Mouse (Mus musculus) heart, embryonic 12.5 days (tissue): ENCODE data around the gene Mroh2a. TPM values are rescaled to one million over a fixed set of nuclear protein-coding genes. Genes with fewer than 3 reads are reported as not detected.

ENCODE experiments used
- ATAC-seq: fragments of 200-750 bp; cut with Nextera tagmentation; 2 replicates; pipeline ENCODE4 v1.8.0; 2017; ENCODE audit warnings: moderate TSS enrichment, moderate library complexity; ENCODE audit not compliant: insufficient number of reproducible peaks, low FRiP score
- H3K27ac ChIP-seq: fragments of 300-500 bp; sonication (generic); 2 replicates; pipeline ENCODE4 v1.5.1; 2016; ENCODE audit warnings: mild to moderate bottlenecking, moderate library complexity; ENCODE audit not compliant: poor library complexity, severe bottlenecking
- H3K27me3 ChIP-seq: fragments of 300-500 bp; sonication (generic); replicated peaks from 2 replicates; pipeline ENCODE4 v1.6.1; 2016; ENCODE audit warnings: mild to moderate bottlenecking, moderate library complexity
- H3K36me3 ChIP-seq: fragments of 300-500 bp; sonication (generic); 2 replicates; pipeline ENCODE4 v1.6.1; 2016; ENCODE audit warnings: mild to moderate bottlenecking, moderate library complexity
- H3K4me1 ChIP-seq: fragments of 300-500 bp; sonication (generic); replicated peaks from 2 replicates; pipeline ENCODE4 v1.6.1; 2016; ENCODE audit warnings: mild to moderate bottlenecking
- H3K4me2 ChIP-seq: fragments of 300-500 bp; sonication (generic); 2 replicates; pipeline ENCODE4 v1.6.1; 2016; ENCODE audit warnings: mild to moderate bottlenecking, moderate library complexity
- H3K4me3 ChIP-seq: fragments of 300-500 bp; sonication (generic); 2 replicates; pipeline ENCODE4 v1.5.1; 2016; ENCODE audit warnings: mild to moderate bottlenecking
- H3K9ac ChIP-seq: fragments of 300-500 bp; sonication (generic); 2 replicates; pipeline ENCODE4 v1.6.1; 2016; ENCODE audit warnings: mild to moderate bottlenecking, moderate library complexity
- H3K9me3 ChIP-seq: fragments of 300-500 bp; sonication (generic); replicated peaks from 2 replicates; pipeline ENCODE4 v1.6.1; 2016; ENCODE audit warnings: mild to moderate bottlenecking, moderate library complexity
- WGBS: fragments of 180-500 bp; shearing (Covaris S2); methylation state at CpG from one replicate; pipeline ENCODE4 v1.1.7; 2016; 5-methylcytosine and 5-hydroxymethylcytosine counted together
- polyA plus RNA-seq: library from polyadenylated mRNA; unstranded; fragments of >200 nt; fragmentation: Nextera tagmentation; extraction: Ambion mirVana; gene quantifications from 2 replicates; pipeline ENCODE4 v1.2.1, GENCODE M21; 2016

Gene Mroh2a
- 0.56 and 0.83 TPM in 2 replicates for polyA plus RNA-seq

- 0 out of 2 replicates have a peak, but pooled peaks have one; percentile 1 for ATAC-seq
- Histone ChIP-seq H3K4me3 (no peak within 1 kb of the TSS), H3K9ac (no peak within 1 kb of the TSS), H3K9me3 (peaks cover 63% of the 10 kb centered on the region), H3K4me2 (no peak within 1 kb of the TSS), H3K27ac (no peak within 1 kb of the TSS), H3K4me1 (no peaks in the 10 kb centered on the region), H3K36me3 (no peaks in the 10 kb centered on the region), H3K27me3 (no peaks in the 10 kb centered on the region)
- WGBS, result 46% methylated on average over 5 of the region's 5 CpGs
Observed at GRCm38 (mm10) chr1:88226670-88227379, at the start of gene Mroh2a. Mroh2a (plus strand) TSS chr1:88226986.

- H3K9me3 ChIP-seq, result peaks cover 17% of the 10 kb centered on the region
- WGBS, result 80% methylated on average over 1 of the region's 1 CpGs
- no peak for ATAC-seq
Observed at GRCm38 (mm10) chr1:88179657-88180056, 47.1 kb upstream of the Mroh2a start.

GRCm38 (mm10) chr1:88186325-88186935, 40.4 kb upstream of the Mroh2a start:
- no peak overlapping the region for H3K4me3 ChIP-seq
- no peaks in the 10 kb centered on the region for H3K9me3 ChIP-seq
- H3K27ac ChIP-seq, result no peak overlapping the region
- H3K4me1 ChIP-seq, result no peaks in the 10 kb centered on the region
- no peak overlapping the region for H3K4me2 ChIP-seq
- WGBS, result 79% methylated on average over 5 of the region's 5 CpGs
- H3K9ac ChIP-seq, result no peak overlapping the region
- ATAC-seq, result no peak
- no peaks in the 10 kb centered on the region for H3K27me3 ChIP-seq
- no peaks in the 10 kb centered on the region for H3K36me3 ChIP-seq

More at GRCm38 (mm10) chr1:88179657-88180056, 47.1 kb upstream of the Mroh2a start:
- Histone ChIP-seq H3K4me1 (no peaks in the 10 kb centered on the region), H3K27ac (no peak overlapping the region), H3K27me3 (no peaks in the 10 kb centered on the region), H3K4me3 (no peak overlapping the region), H3K9ac (no peak overlapping the region), H3K36me3 (no peaks in the 10 kb centered on the region), H3K4me2 (no peak overlapping the region)

- Histone ChIP-seq H3K9ac (no peak overlapping the region), H3K4me3 (no peak overlapping the region), H3K36me3 (no peaks in the 10 kb centered on the region), H3K9me3 (no peaks in the 10 kb centered on the region), H3K27me3 (no peaks in the 10 kb centered on the region), H3K27ac (no peak overlapping the region), H3K4me1 (no peaks in the 10 kb centered on the region), H3K4me2 (no peak overlapping the region)
- no peak for ATAC-seq
- 72% methylated on average over 3 of the region's 3 CpGs for WGBS
Observed at GRCm38 (mm10) chr1:88192136-88192535, 34.6 kb upstream of the Mroh2a start.

GRCm38 (mm10) chr1:88195687-88196086, 31.1 kb upstream of the Mroh2a start:
- H3K4me3 ChIP-seq, result no peak overlapping the region
- no peak overlapping the region for H3K27ac ChIP-seq
- 89% methylated on average over 1 of the region's 1 CpGs for WGBS
- no peaks in the 10 kb centered on the region for H3K36me3 ChIP-seq
- H3K4me1 ChIP-seq, result no peaks in the 10 kb centered on the region
- no peaks in the 10 kb centered on the region for H3K9me3 ChIP-seq
- ATAC-seq, result no peak
- H3K4me2 ChIP-seq, result no peak overlapping the region
- H3K27me3 ChIP-seq, result no peaks in the 10 kb centered on the region
- H3K9ac ChIP-seq, result no peak overlapping the region

GRCm38 (mm10) chr1:88197443-88197842, 29.3 kb upstream of the Mroh2a start:
- no peak overlapping the region for H3K4me3 ChIP-seq
- WGBS, result 69% methylated on average over 3 of the region's 3 CpGs

GRCm38 (mm10) chr1:88199996-88200395, 26.8 kb upstream of the Mroh2a start:
- Histone ChIP-seq H3K4me2 (no peak overlapping the region), H3K27ac (no peak overlapping the region), H3K27me3 (no peaks in the 10 kb centered on the region; the same call in 1 of the 2 replicates), H3K36me3 (no peaks in the 10 kb centered on the region), H3K9ac (no peak overlapping the region), H3K4me1 (no peaks in the 10 kb centered on the region), H3K9me3 (no peaks in the 10 kb centered on the region; the same call in 1 of the 2 replicates), H3K4me3 (no peak overlapping the region)
- 80% methylated on average over 2 of the region's 2 CpGs for WGBS
- ATAC-seq, result no peak

More at GRCm38 (mm10) chr1:88197443-88197842, 29.3 kb upstream of the Mroh2a start:
- Histone ChIP-seq H3K27me3 (no peaks in the 10 kb centered on the region; the same call in 1 of the 2 replicates), H3K9me3 (no peaks in the 10 kb centered on the region), H3K9ac (no peak overlapping the region), H3K27ac (no peak overlapping the region), H3K36me3 (no peaks in the 10 kb centered on the region), H3K4me1 (no peaks in the 10 kb centered on the region), H3K4me2 (no peak overlapping the region)
- ATAC-seq, result no peak

- no peak within 1 kb of the TSS for H3K27ac ChIP-seq
- H3K9ac ChIP-seq, result no peak within 1 kb of the TSS
- 79% methylated on average over 7 of the region's 7 CpGs for WGBS
- H3K4me1 ChIP-seq, result no peaks in the 10 kb centered on the region
- no peaks in the 10 kb centered on the region; the same call in 1 of the 2 replicates for H3K9me3 ChIP-seq
- H3K27me3 ChIP-seq, result no peaks in the 10 kb centered on the region; the same call in 1 of the 2 replicates
- H3K4me3 ChIP-seq, result no peak within 1 kb of the TSS
- H3K4me2 ChIP-seq, result no peak within 1 kb of the TSS
- no peaks in the 10 kb centered on the region for H3K36me3 ChIP-seq
- ATAC-seq, result no peak
Observed at GRCm38 (mm10) chr1:88200456-88200855, 26.3 kb upstream of the Mroh2a start, which contains the start of gene Ugt1a2. Ugt1a2 (plus strand) TSS chr1:88200601.

- Histone ChIP-seq H3K4me3 (peak within 1 kb of the TSS; percentile 52), H3K4me1 (no peaks in the 10 kb centered on the region), H3K9me3 (peaks cover 2% of the 10 kb centered on the region; the same call in 1 of the 2 replicates), H3K27ac (no peak within 1 kb of the TSS), H3K36me3 (no peaks in the 10 kb centered on the region), H3K4me2 (peak within 1 kb of the TSS; percentile 77), H3K9ac (peak within 1 kb of the TSS; percentile 69), H3K27me3 (peaks cover 3% of the 10 kb centered on the region; the same call in 1 of the 2 replicates)
- WGBS, result 4% methylated on average over 62 of the region's 62 CpGs
- ATAC-seq, result peak; percentile 96
Observed at GRCm38 (mm10) chr1:88205294-88205922, 21.4 kb upstream of the Mroh2a start, which contains the start of gene Dnajb3. Dnajb3 (minus strand) TSS chr1:88205782.

- peaks cover 7% of the 10 kb centered on the region for H3K9me3 ChIP-seq
- H3K36me3 ChIP-seq, result no peaks in the 10 kb centered on the region
- peak overlapping the region; percentile 9; the same call in 1 of the 2 replicates for H3K27ac ChIP-seq
- peak; percentile 74; the same call in 1 of the 2 replicates for ATAC-seq
- no peaks in the 10 kb centered on the region for H3K4me1 ChIP-seq
- H3K9ac ChIP-seq, result no peak overlapping the region
- H3K4me2 ChIP-seq, result no peak overlapping the region
- 56% methylated on average over 2 of the region's 2 CpGs for WGBS
- peaks cover 3% of the 10 kb centered on the region; the same call in 1 of the 2 replicates for H3K27me3 ChIP-seq
- H3K4me3 ChIP-seq, result no peak overlapping the region
Observed at GRCm38 (mm10) chr1:88206843-88207479, 19.8 kb upstream of the Mroh2a start.
